Mouse (Mus musculus): ENCODE results near the gene Krtap11-1. TPM values are rescaled to one million over a fixed set of nuclear protein-coding genes. Genes with fewer than 3 reads are reported as not detected.

Gene Krtap11-1
- total RNA-seq, 2 experiments from 2014 or later: not detected

Other genes starting within 250 kb of the Krtap11-1 start
- gene Krtap21-1, start 167.3 kb downstream of the Krtap11-1 start, total RNA-seq (2021): not detected
- gene Krtap6-2, start 151.1 kb downstream of the Krtap11-1 start, total RNA-seq (2021): not detected
- not detected for gene Krtap8-1, start 83.2 kb downstream of the Krtap11-1 start, total RNA-seq (2021)
- not detected for gene Krtap7-1, start 62.9 kb downstream of the Krtap11-1 start, total RNA-seq (2021)

Measured in adrenal gland, adult 18-20 months (tissue).